Mouse (Mus musculus) midbrain, postnatal 0 days (tissue): ENCODE measurements around the gene Gm11084. TPM values are rescaled to one million over a fixed set of nuclear protein-coding genes. Genes with fewer than 3 reads are reported as not detected.

Source experiments
- ATAC-seq: fragments of 200-750 bp; cut with Nextera tagmentation; 2 replicates; pipeline ENCODE4 v1.8.0; 2017; ENCODE audit warnings: moderate number of reproducible peaks, mild to moderate bottlenecking, moderate TSS enrichment, moderate library complexity; ENCODE audit not compliant: low FRiP score
- DNase-seq: peaks from one replicate; pipeline ENCODE4 v3.0.0-alpha.2; 2015; ENCODE audit warnings: low spot score
- H3K27ac ChIP-seq: fragments of 300-500 bp; sonication (generic); 2 replicates; pipeline ENCODE4 v1.5.1; 2014; ENCODE audit warnings: low read depth, mild to moderate bottlenecking, low read length, mixed read lengths
- H3K27me3 ChIP-seq: fragments of 300-500 bp; sonication (generic); 2 replicates; pipeline ENCODE4 v1.6.1; 2014; ENCODE audit warnings: low read length, control low read depth, mixed read lengths; ENCODE audit not compliant: insufficient read depth
- H3K36me3 ChIP-seq: fragments of 300-500 bp; sonication (generic); 2 replicates; pipeline ENCODE4 v1.6.1; 2014; ENCODE audit warnings: low read length, control low read depth, mixed read lengths; ENCODE audit not compliant: insufficient read depth
- H3K4me1 ChIP-seq: fragments of 300-500 bp; sonication (generic); 2 replicates; pipeline ENCODE4 v1.6.1; 2014; ENCODE audit warnings: mild to moderate bottlenecking, control low read depth, antibody characterized with exemption, low read length, mixed read lengths; ENCODE audit not compliant: insufficient read depth
- H3K4me2 ChIP-seq: fragments of 300-500 bp; sonication (generic); 2 replicates; pipeline ENCODE4 v1.6.1; 2014; ENCODE audit warnings: low read depth, mild to moderate bottlenecking, low read length, mixed read lengths; ENCODE audit not compliant: poor library complexity, severe bottlenecking
- H3K4me3 ChIP-seq: fragments of 300-500 bp; sonication (generic); 2 replicates; pipeline ENCODE4 v1.5.1; 2014; ENCODE audit warnings: low read depth, mild to moderate bottlenecking, low read length, moderate library complexity
- H3K9ac ChIP-seq: fragments of 300-500 bp; sonication (generic); replicated peaks from 2 replicates; pipeline ENCODE4 v1.6.1; 2014; ENCODE audit warnings: mild to moderate bottlenecking, low read length, moderate library complexity, mixed read lengths; ENCODE audit not compliant: poor library complexity, severe bottlenecking
- H3K9me3 ChIP-seq: fragments of 300-500 bp; sonication (generic); 2 replicates; pipeline ENCODE4 v1.6.1; 2016; ENCODE audit warnings: low read length, control low read depth
- CTCF ChIP-seq: IDR thresholded peaks from 2 replicates; pipeline ENCODE4 v1.5.1; 2016; ENCODE audit warnings: antibody characterized with exemption, mild to moderate bottlenecking
- WGBS: fragments of 180-500 bp; shearing (Covaris S2); extraction: QIAGEN DNeasy Blood & Tissue Kit; methylation state at CpG from one replicate; pipeline ENCODE4 v1.1.7; 2014; 5-methylcytosine and 5-hydroxymethylcytosine counted together
- polyA plus RNA-seq: library from polyadenylated mRNA; unstranded; fragments of >200 nt; fragmentation: Nextera tagmentation; extraction: Ambion mirVana; gene quantifications from 2 replicates; pipeline ENCODE4 v1.2.1, GENCODE M21; 2015
- total RNA-seq: library from RNA; depleted of rRNA; stranded (reverse); fragments of >200 nt; gene quantifications from 2 replicates; pipeline ENCODE4 v1.2.3, GENCODE M21; 2014

The Gm11084 gene
- total and polyA plus RNA-seq, 2 experiments from 2014 or later = not detected

- H3K9ac ChIP-seq = peak overlapping the region; percentile 100
- DNase-seq = peak; percentile 89
- H3K36me3 ChIP-seq = no peaks in the 10 kb centered on the region
- under 1% methylated on average over 14 of the region's 54 CpGs for WGBS
- peak overlapping the region; percentile 100 for H3K27ac ChIP-seq
- no peak for TF ChIP-seq CTCF
- no peaks in the 10 kb centered on the region for H3K27me3 ChIP-seq
- peak overlapping the region; percentile 57 for H3K4me2 ChIP-seq
- H3K9me3 ChIP-seq = no peaks in the 10 kb centered on the region
- peak; percentile 79 for ATAC-seq
- H3K4me3 ChIP-seq = peak overlapping the region; percentile 98
- 0 out of 2 replicates have a peak, but pooled peaks cover 4% of the 10 kb centered on the region for H3K4me1 ChIP-seq
Measured at GRCm38 (mm10) chr2:72979659-72980071, 6.9 kb downstream of the Gm11084 start.

GRCm38 (mm10) chr2:72978901-72979658 lies 7.4 kb downstream of the Gm11084 start:
- WGBS = under 1% methylated on average over 45 of the region's 107 CpGs

GRCm38 (mm10) chr2:72978473-72978872 lies 8.0 kb downstream of the Gm11084 start:
- H3K4me2 ChIP-seq = peak overlapping the region; percentile 57
- H3K36me3 ChIP-seq = no peaks in the 10 kb centered on the region
- H3K9ac ChIP-seq = peak overlapping the region; percentile 100
- H3K27ac ChIP-seq = peak overlapping the region; percentile 100
- no peaks in the 10 kb centered on the region for H3K9me3 ChIP-seq
- DNase-seq (peak; percentile 80), ATAC-seq (peak; percentile 21; the same call in 1 of the 2 replicates)
- no peaks in the 10 kb centered on the region for H3K27me3 ChIP-seq
- TF ChIP-seq CTCF = peak; percentile 73
- 0 out of 2 replicates have a peak, but pooled peaks cover 4% of the 10 kb centered on the region for H3K4me1 ChIP-seq
- WGBS = under 1% methylated on average over 37 of the region's 38 CpGs
- peak overlapping the region; percentile 98 for H3K4me3 ChIP-seq

More at GRCm38 (mm10) chr2:72978901-72979658, 7.4 kb downstream of the Gm11084 start:
- no peak for TF ChIP-seq CTCF
- peak; percentile 73 for ATAC-seq
- Histone ChIP-seq H3K4me1 (0 out of 2 replicates have a peak, but pooled peaks cover 4% of the 10 kb centered on the region), H3K9me3 (no peaks in the 10 kb centered on the region), H3K27me3 (no peaks in the 10 kb centered on the region), H3K27ac (peak overlapping the region; percentile 100), H3K4me3 (peak overlapping the region; percentile 98), H3K4me2 (peak overlapping the region; percentile 57), H3K9ac (peak overlapping the region; percentile 100), H3K36me3 (no peaks in the 10 kb centered on the region)
- DNase-seq = peak; percentile 84

- H3K36me3 ChIP-seq = no peaks in the 10 kb centered on the region
- no peaks in the 10 kb centered on the region for H3K9me3 ChIP-seq
- H3K9ac ChIP-seq = no peak overlapping the region
- no peak for TF ChIP-seq CTCF
- no peak overlapping the region for H3K27ac ChIP-seq
- WGBS = 74% methylated on average over 1 of the region's 1 CpGs
- ATAC-seq (no peak), DNase-seq (no peak)
- no peak overlapping the region for H3K4me3 ChIP-seq
- H3K4me1 ChIP-seq = 0 out of 2 replicates have a peak, but pooled peaks cover 4% of the 10 kb centered on the region
- H3K27me3 ChIP-seq = no peaks in the 10 kb centered on the region
- 0 out of 2 replicates have a peak overlapping the region, but pooled peaks have one; percentile 7 for H3K4me2 ChIP-seq
Measured at GRCm38 (mm10) chr2:72977272-72977671, 9.2 kb downstream of the Gm11084 start.

GRCm38 (mm10) chr2:72976036-72976435 lies 10.5 kb downstream of the Gm11084 start:
- H3K4me2 ChIP-seq = no peak overlapping the region
- no peaks in the 10 kb centered on the region for H3K27me3 ChIP-seq
- no peak for TF ChIP-seq CTCF
- H3K36me3 ChIP-seq = no peaks in the 10 kb centered on the region
- no peak overlapping the region for H3K9ac ChIP-seq
- DNase-seq = no peak
- H3K9me3 ChIP-seq = no peaks in the 10 kb centered on the region
- H3K4me3 ChIP-seq = no peak overlapping the region
- H3K27ac ChIP-seq = no peak overlapping the region
- H3K4me1 ChIP-seq = 0 out of 2 replicates have a peak, but pooled peaks cover 4% of the 10 kb centered on the region
- ATAC-seq = no peak

- 95% methylated on average over 6 of the region's 6 CpGs for WGBS
- no peak for ATAC-seq
- TF ChIP-seq CTCF = no peak
Measured at GRCm38 (mm10) chr2:72970831-72971230, 15.7 kb downstream of the Gm11084 start.

More at GRCm38 (mm10) chr2:72970831-72971230, 15.7 kb downstream of the Gm11084 start:
- Histone ChIP-seq H3K9ac (no peak overlapping the region), H3K4me2 (no peak overlapping the region), H3K36me3 (peaks cover 14% of the 10 kb centered on the region; the same call in 1 of the 2 replicates), H3K27ac (no peak overlapping the region), H3K4me3 (no peak overlapping the region), H3K4me1 (0 out of 2 replicates have a peak, but pooled peaks cover under 1% of the 10 kb centered on the region), H3K9me3 (no peaks in the 10 kb centered on the region), H3K27me3 (no peaks in the 10 kb centered on the region)
- no peak for DNase-seq
